Mouse (Mus musculus) cortical plate, adult 2 months (tissue): ENCODE results near the gene Gm11938.

ENCODE experiments used
- CTCF ChIP-seq: fragments of 200-500 bp; IDR thresholded peaks from 2 replicates; pipeline ENCODE4 v1.5.1; 2011; ENCODE audit warnings: mild to moderate bottlenecking, control low read depth, low read length; ENCODE audit not compliant: insufficient read depth; ENCODE audit errors: extremely low read depth
- POLR2A ChIP-seq: fragments of 200-500 bp; IDR thresholded peaks from 2 replicates; pipeline ENCODE4 v1.6.1; 2011; ENCODE audit warnings: mild to moderate bottlenecking, low read length, control low read depth; ENCODE audit not compliant: insufficient read depth; ENCODE audit errors: extremely low read depth

- TF ChIP-seq CTCF, result no peak
- no peak for TF ChIP-seq POLR2A
Observed at GRCm38 (mm10) chr11:99609126-99609525, 6.0 kb upstream of the Gm11938 start.
